Mouse (Mus musculus): ENCODE measurements around the gene Erc2. TPM values are rescaled to one million over a fixed set of nuclear protein-coding genes. Genes with fewer than 3 reads are reported as not detected.

The Erc2 gene
- polyA plus RNA-seq, 1 experiment, result 2.3 TPM

Other genes starting within 250 kb of the Erc2 start
- 4.4 and 4.8 TPM in 2 replicates for gene Fam208a, start 193.6 kb upstream of the Erc2 start, polyA plus RNA-seq (2012; rRNA removed)
- 0.72 and 1.2 TPM in 2 replicates for gene Ccdc66, start 114.0 kb upstream of the Erc2 start, polyA plus RNA-seq (2012; rRNA removed)